Mouse (Mus musculus): ENCODE measurements around the gene Vpreb1. TPM values are rescaled to one million over a fixed set of nuclear protein-coding genes. Genes with fewer than 3 reads are reported as not detected.

Vpreb1 gene
- polyA plus RNA-seq (2014; fragmentation: Nextera tagmentation; extraction: Ambion mirVana) = 1.7 and 2.8 TPM in 2 replicates

- peak within 1 kb of the TSS; percentile 97 for H3K27ac ChIP-seq (ENCODE audit: low read depth, low read length)
- no peaks in the 10 kb centered on the region for H3K27me3 ChIP-seq (ENCODE audit: control insufficient read depth, insufficient read depth, low read length)
- H3K4me3 ChIP-seq (ENCODE audit: low read length) = peak within 1 kb of the TSS; percentile 82
- H3K4me1 ChIP-seq (ENCODE audit: control insufficient read depth, insufficient read depth, low read length) = peaks cover 3% of the 10 kb centered on the region; the same call in 1 of the 2 replicates
- peak within 1 kb of the TSS; percentile 72 for H3K4me2 ChIP-seq (replicated peaks; ENCODE audit: low read depth, low read length)
- H3K9me3 ChIP-seq (ENCODE audit: control insufficient read depth, low read length) = peaks cover under 1% of the 10 kb centered on the region; the same call in 1 of the 2 replicates
- peak within 1 kb of the TSS; percentile 92 for H3K9ac ChIP-seq (ENCODE audit: low read depth, low read length)
- peak; percentile 97 for ATAC-seq (ENCODE audit: low FRiP score, low TSS enrichment)
- WGBS = 1% methylated on average over 49 of the region's 49 CpGs
- H3K36me3 ChIP-seq (ENCODE audit: control insufficient read depth, insufficient read depth, low read length) = peaks cover 6% of the 10 kb centered on the region
These were observed at the start of gene Vpreb1, which contains the start of gene Top3b for GRCm38 (mm10) chr16:16870617-16871331. TSS of gene Vpreb1 (minus strand) at chr16:16870843. TSS of gene Top3b (plus strand) at chr16:16870736.

GRCm38 (mm10) chr16:16918441-16919117 lies 47.9 kb upstream of the Vpreb1 start:
- H3K36me3 ChIP-seq (ENCODE audit: control insufficient read depth, insufficient read depth, low read length) = peaks cover 78% of the 10 kb centered on the region
- 95% methylated on average over 7 of the region's 7 CpGs for WGBS
- no peak overlapping the region for H3K27ac ChIP-seq (ENCODE audit: low read depth, low read length)
- H3K27me3 ChIP-seq (ENCODE audit: control insufficient read depth, insufficient read depth, low read length) = no peaks in the 10 kb centered on the region
- no peaks in the 10 kb centered on the region for H3K4me1 ChIP-seq (ENCODE audit: control insufficient read depth, insufficient read depth, low read length)
- no peak for ATAC-seq (ENCODE audit: low FRiP score, low TSS enrichment)
- H3K4me3 ChIP-seq (ENCODE audit: low read length) = no peak overlapping the region
- H3K4me2 ChIP-seq (replicated peaks; ENCODE audit: low read depth, low read length) = no peak overlapping the region
- no peak overlapping the region for H3K9ac ChIP-seq (ENCODE audit: low read depth, low read length)
- H3K9me3 ChIP-seq (ENCODE audit: control insufficient read depth, low read length) = no peaks in the 10 kb centered on the region

- WGBS = 71% methylated on average over 1 of the region's 1 CpGs
- no peak for ATAC-seq (ENCODE audit: low FRiP score, low TSS enrichment)
- no peak overlapping the region for H3K27ac ChIP-seq (ENCODE audit: low read depth, low read length)
- H3K4me1 ChIP-seq (ENCODE audit: control insufficient read depth, insufficient read depth, low read length) = no peaks in the 10 kb centered on the region
- H3K9ac ChIP-seq (ENCODE audit: low read depth, low read length) = no peak overlapping the region
- no peaks in the 10 kb centered on the region for H3K9me3 ChIP-seq (ENCODE audit: control insufficient read depth, low read length)
- no peak overlapping the region for H3K4me2 ChIP-seq (replicated peaks; ENCODE audit: low read depth, low read length)
- no peak overlapping the region for H3K4me3 ChIP-seq (ENCODE audit: low read length)
- H3K36me3 ChIP-seq (ENCODE audit: control insufficient read depth, insufficient read depth, low read length) = peaks cover 75% of the 10 kb centered on the region
- H3K27me3 ChIP-seq (ENCODE audit: control insufficient read depth, insufficient read depth, low read length) = no peaks in the 10 kb centered on the region
These were observed 42.8 kb upstream of the Vpreb1 start for GRCm38 (mm10) chr16:16913440-16913839.

- WGBS = 51% methylated on average over 13 of the region's 13 CpGs
- Histone ChIP-seq H3K9ac (ENCODE audit: low read depth, low read length) (no peak overlapping the region), H3K9me3 (ENCODE audit: control insufficient read depth, low read length) (no peaks in the 10 kb centered on the region), H3K27me3 (ENCODE audit: control insufficient read depth, insufficient read depth, low read length) (no peaks in the 10 kb centered on the region), H3K27ac (ENCODE audit: low read depth, low read length) (no peak overlapping the region), H3K4me3 (ENCODE audit: low read length) (no peak overlapping the region), H3K4me1 (ENCODE audit: control insufficient read depth, insufficient read depth, low read length) (no peaks in the 10 kb centered on the region), H3K4me2 (replicated peaks; ENCODE audit: low read depth, low read length) (no peak overlapping the region), H3K36me3 (ENCODE audit: control insufficient read depth, insufficient read depth, low read length) (peaks cover 64% of the 10 kb centered on the region)
- peak; percentile 87 for ATAC-seq (ENCODE audit: low FRiP score, low TSS enrichment)
These were observed 41.3 kb upstream of the Vpreb1 start for GRCm38 (mm10) chr16:16911641-16912597.

GRCm38 (mm10) chr16:16907799-16908198 lies 37.2 kb upstream of the Vpreb1 start:
- 72% methylated on average over 6 of the region's 6 CpGs for WGBS
- peaks cover 54% of the 10 kb centered on the region for H3K36me3 ChIP-seq (ENCODE audit: control insufficient read depth, insufficient read depth, low read length)
- H3K9ac ChIP-seq (ENCODE audit: low read depth, low read length) = no peak overlapping the region
- no peak overlapping the region for H3K4me3 ChIP-seq (ENCODE audit: low read length)
- no peaks in the 10 kb centered on the region for H3K9me3 ChIP-seq (ENCODE audit: control insufficient read depth, low read length)
- no peak for ATAC-seq (ENCODE audit: low FRiP score, low TSS enrichment)
- peak overlapping the region; percentile 62; the same call in 1 of the 2 replicates for H3K27ac ChIP-seq (ENCODE audit: low read depth, low read length)
- no peak overlapping the region for H3K4me2 ChIP-seq (replicated peaks; ENCODE audit: low read depth, low read length)
- no peaks in the 10 kb centered on the region for H3K4me1 ChIP-seq (ENCODE audit: control insufficient read depth, insufficient read depth, low read length)
- no peaks in the 10 kb centered on the region for H3K27me3 ChIP-seq (ENCODE audit: control insufficient read depth, insufficient read depth, low read length)

GRCm38 (mm10) chr16:16903188-16903587 lies 32.5 kb upstream of the Vpreb1 start:
- no peak overlapping the region for H3K27ac ChIP-seq (ENCODE audit: low read depth, low read length)
- no peaks in the 10 kb centered on the region for H3K9me3 ChIP-seq (ENCODE audit: control insufficient read depth, low read length)
- ATAC-seq (ENCODE audit: low FRiP score, low TSS enrichment) = no peak; the same call in 1 of the 2 replicates
- no peak overlapping the region for H3K4me3 ChIP-seq (ENCODE audit: low read length)
- WGBS = 87% methylated on average over 5 of the region's 5 CpGs
- H3K36me3 ChIP-seq (ENCODE audit: control insufficient read depth, insufficient read depth, low read length) = peaks cover 20% of the 10 kb centered on the region
- no peak overlapping the region for H3K4me2 ChIP-seq (replicated peaks; ENCODE audit: low read depth, low read length)
- no peaks in the 10 kb centered on the region for H3K27me3 ChIP-seq (ENCODE audit: control insufficient read depth, insufficient read depth, low read length)
- H3K4me1 ChIP-seq (ENCODE audit: control insufficient read depth, insufficient read depth, low read length) = no peaks in the 10 kb centered on the region
- no peak overlapping the region; the same call in 1 of the 2 replicates for H3K9ac ChIP-seq (ENCODE audit: low read depth, low read length)

- WGBS = 67% methylated on average over 4 of the region's 4 CpGs
- Histone ChIP-seq H3K4me2 (replicated peaks; ENCODE audit: low read depth, low read length) (no peak overlapping the region), H3K4me1 (ENCODE audit: control insufficient read depth, insufficient read depth, low read length) (no peaks in the 10 kb centered on the region), H3K9ac (ENCODE audit: low read depth, low read length) (no peak overlapping the region), H3K27ac (ENCODE audit: low read depth, low read length) (no peak overlapping the region), H3K27me3 (ENCODE audit: control insufficient read depth, insufficient read depth, low read length) (no peaks in the 10 kb centered on the region), H3K36me3 (ENCODE audit: control insufficient read depth, insufficient read depth, low read length) (peaks cover 17% of the 10 kb centered on the region), H3K4me3 (ENCODE audit: low read length) (no peak overlapping the region), H3K9me3 (ENCODE audit: control insufficient read depth, low read length) (no peaks in the 10 kb centered on the region)
- no peak for ATAC-seq (ENCODE audit: low FRiP score, low TSS enrichment)
These were observed 31.7 kb upstream of the Vpreb1 start for GRCm38 (mm10) chr16:16902329-16902728.

- Histone ChIP-seq H3K4me2 (replicated peaks; ENCODE audit: low read depth, low read length) (peak overlapping the region; percentile 77), H3K36me3 (ENCODE audit: control insufficient read depth, insufficient read depth, low read length) (peaks cover 18% of the 10 kb centered on the region), H3K27ac (ENCODE audit: low read depth, low read length) (no peak overlapping the region; the same call in 1 of the 2 replicates), H3K4me1 (ENCODE audit: control insufficient read depth, insufficient read depth, low read length) (no peaks in the 10 kb centered on the region), H3K9ac (ENCODE audit: low read depth, low read length) (peak overlapping the region; percentile 71), H3K27me3 (ENCODE audit: control insufficient read depth, insufficient read depth, low read length) (no peaks in the 10 kb centered on the region), H3K4me3 (ENCODE audit: low read length) (peak overlapping the region; percentile 63), H3K9me3 (ENCODE audit: control insufficient read depth, low read length) (no peaks in the 10 kb centered on the region)
- WGBS = 21% methylated on average over 10 of the region's 10 CpGs
- no peak for ATAC-seq (ENCODE audit: low FRiP score, low TSS enrichment)
These were observed 26.5 kb upstream of the Vpreb1 start for GRCm38 (mm10) chr16:16897056-16897584.
